Mouse (Mus musculus) layer of hippocampus, adult 6 months (tissue): ENCODE data around the gene Gli2. TPM values are rescaled to one million over a fixed set of nuclear protein-coding genes. Genes with fewer than 3 reads are reported as not detected.

Experiments used
- long read RNA-seq, 2 experiments: library from polyadenylated mRNA; unstranded; transcript quantifications; one replicate each; pipeline ENCODE4 v2.0.0; 2019 to 2020
- microRNA-seq: library from miRNA; unstranded; fragments of <30 nt; microRNA quantifications from one replicate; pipeline ENCODE4 v1.2.0, GENCODE M21; 2020
- polyA plus RNA-seq: library from polyadenylated mRNA; unstranded; fragments of <200 nt; fragmentation: Nextera tagmentation; gene quantifications from 2 replicates; pipeline ENCODE4 v1.2.3, GENCODE M21; 2021

Gene Gli2
- polyA plus RNA-seq, result 1.1 and 1.6 TPM in 2 replicates
- long read RNA-seq, experiment 1, partial matches to known transcripts, result 0 of 2 reads
- long read RNA-seq, experiment 1, other reads (novel, unspliced or antisense), result 2 of 2 reads
- long read RNA-seq, experiment 2, partial matches to known transcripts, result 0 of 5 reads
- long read RNA-seq, experiment 2, other reads (novel, unspliced or antisense), result 5 of 5 reads

GRCm38 (mm10) chr1:119053402-119053841, at the start of gene Gli2:
Gene Gli2, minus strand, starts transcription at chr1:119053619.

Small RNAs within 50 kb of the gene (microRNA-seq; reads per million reads assigned to microRNA genes)
- not detected for gene Mir6346
